Mouse (Mus musculus): Measurements from ENCODE around the gene Sap30bp. TPM values are rescaled to one million over a fixed set of nuclear protein-coding genes. Genes with fewer than 3 reads are reported as not detected.

The Sap30bp gene
- total and polyA plus RNA-seq, 3 experiments: 49.1 to 69.2 TPM; not detected in 1

DNA sequence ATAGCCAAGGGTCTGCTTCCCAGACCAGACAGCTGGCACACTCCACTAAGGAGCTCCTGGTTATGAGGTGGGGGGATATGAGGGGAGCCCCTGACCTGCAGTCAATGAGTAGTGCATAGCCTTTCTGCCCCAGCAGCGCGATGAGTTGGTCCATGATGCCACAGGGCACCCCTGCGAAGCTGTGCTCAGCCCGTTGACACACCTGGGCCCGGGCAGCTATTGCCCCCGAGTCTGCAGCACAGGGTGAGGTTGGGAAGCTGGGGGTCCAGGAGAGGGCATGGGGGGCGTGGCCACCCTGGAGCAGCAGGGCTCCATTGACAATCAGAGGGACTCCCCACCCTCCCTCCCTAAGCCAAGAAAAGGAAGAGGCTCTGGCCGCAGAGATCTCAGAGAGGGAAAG lies 77.1 kb downstream of the Sap30bp start:
- H3K9ac ChIP-seq (ENCODE audit: control insufficient read depth, low read depth, low read length, poor library complexity, severe bottlenecking): no peak overlapping the region
- H3K9me3 ChIP-seq (replicated peaks; ENCODE audit: insufficient read depth, low read length): no peaks in the 10 kb centered on the region
- H3K36me3 ChIP-seq (ENCODE audit: control insufficient read depth in 1 of 2, insufficient read depth in 2 of 2, low read length in 2 of 2): peaks cover 0 to 13% of the 10 kb centered on the region in 2 experiments; a peak in 2 of 4 replicates
- no peak for TF ChIP-seq MYB (IDR thresholded peaks at IDR 0.05; ENCODE audit: low read depth, low read length)
- no peak for TF ChIP-seq RAD21 (IDR thresholded peaks at IDR 0.05; ENCODE audit: low read depth, low read length)
- TF ChIP-seq MAX (IDR thresholded peaks at IDR 0.05; ENCODE audit: low read length): no peak
- TF ChIP-seq TBP (IDR thresholded peaks at IDR 0.05; ENCODE audit: low read depth, low read length): no peak
- no peak for TF ChIP-seq GATA1 (IDR thresholded peaks at IDR 0.05; ENCODE audit: low read depth, low read length)
- TF ChIP-seq USF1 (IDR thresholded peaks at IDR 0.05; ENCODE audit: low read depth, low read length): no peak
- no peak for TF ChIP-seq ZMIZ1 (IDR thresholded peaks at IDR 0.05; ENCODE audit: low read depth, low read length)
- no peak for TF ChIP-seq USF2 (IDR thresholded peaks at IDR 0.05; ENCODE audit: borderline replicate concordance in 1 of 2, insufficient read depth in 1 of 2, low read depth in 1 of 2, low read length in 2 of 2)
- TF ChIP-seq MAFK (IDR thresholded peaks at IDR 0.05; ENCODE audit: borderline replicate concordance, low read depth, low read length): no peak
- no peak for TF ChIP-seq HCFC1 (IDR thresholded peaks at IDR 0.05; ENCODE audit: low read depth, low read length)
- no peak for TF ChIP-seq NRF1 (IDR thresholded peaks at IDR 0.05; ENCODE audit: insufficient read depth, low read depth, low read length, poor library complexity, severe bottlenecking)
- no peak for TF ChIP-seq ELF1 (IDR thresholded peaks at IDR 0.05; ENCODE audit: low read depth, low read length)
- TF ChIP-seq POLR2AphosphoS2 (IDR thresholded peaks at IDR 0.05; ENCODE audit: low read length): no peak
- no peak for TF ChIP-seq TAL1 (IDR thresholded peaks at IDR 0.05; ENCODE audit: low read length)
- TF ChIP-seq BHLHE40 (IDR thresholded peaks at IDR 0.05; ENCODE audit: borderline replicate concordance, low read depth, low read length): no peak
- no peak for TF ChIP-seq KAT2A (conservative IDR thresholded peaks at IDR 0.05; ENCODE audit: low read depth, low read length)
- no peak for TF ChIP-seq E2F4 (IDR thresholded peaks at IDR 0.05; ENCODE audit: borderline replicate concordance, low read depth, low read length)
- no peak for TF ChIP-seq ETS1 (IDR thresholded peaks at IDR 0.05; ENCODE audit: low read depth, low read length)
- no peak for TF ChIP-seq CTCF (IDR thresholded peaks at IDR 0.05 in 2 of 3, conservative IDR thresholded peaks at IDR 0.05 in 1 of 3; ENCODE audit: control insufficient read depth in 1 of 3, insufficient read depth in 1 of 3, low read depth in 2 of 3, low read length in 3 of 3, poor library complexity in 1 of 3, severe bottlenecking in 1 of 3)
- H3K4me3 ChIP-seq (ENCODE audit: control insufficient read depth in 1 of 2, insufficient read depth in 1 of 2, low read depth in 2 of 2, low read length in 2 of 2): no peak overlapping the region
- H3K79me2 ChIP-seq (ENCODE audit: control insufficient read depth, insufficient read depth, low read length, poor library complexity): peaks cover 13% of the 10 kb centered on the region
- H3K27me3 ChIP-seq (ENCODE audit: control insufficient read depth in 1 of 2, insufficient read depth in 2 of 2, low read length in 2 of 2): no peaks in the 10 kb centered on the region
- no peak for DNase-seq (ENCODE audit: low read depth, low spot score)
- H3K4me1 ChIP-seq (ENCODE audit: control insufficient read depth in 1 of 2, insufficient read depth in 2 of 2, low read length in 2 of 2): peaks cover 3 to 19% of the 10 kb centered on the region in 2 experiments; a peak in 3 of 4 replicates
- no peak overlapping the region for H3K27ac ChIP-seq (ENCODE audit: control insufficient read depth, low read depth, low read length)

DNA sequence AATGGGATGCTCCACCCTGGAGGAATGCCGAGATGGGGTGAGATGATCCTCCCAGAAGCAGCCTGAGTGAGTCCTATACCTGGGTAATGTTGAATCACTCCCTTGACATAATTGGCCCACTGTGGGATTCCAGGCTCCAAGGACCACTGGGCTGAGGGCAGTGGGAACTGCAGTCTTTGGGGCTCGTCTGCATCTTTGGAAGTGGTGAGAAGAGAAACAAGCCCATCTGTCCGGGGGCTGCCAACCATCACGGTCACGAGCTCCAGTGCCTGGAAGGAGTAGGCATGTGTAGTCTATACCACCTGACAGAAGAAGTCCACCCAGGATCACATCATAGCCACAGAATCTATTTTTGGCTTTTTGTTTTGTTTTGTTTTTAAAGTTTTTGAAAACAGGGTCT lies 77.9 kb downstream of the Sap30bp start:
- H3K79me2 ChIP-seq (ENCODE audit: control insufficient read depth, insufficient read depth, low read length, poor library complexity): peaks cover 13% of the 10 kb centered on the region
- no peak for TF ChIP-seq TAL1 (IDR thresholded peaks at IDR 0.05; ENCODE audit: low read length)
- TF ChIP-seq TCF12 (IDR thresholded peaks at IDR 0.05; ENCODE audit: low read depth, low read length): no peak
- no peak for TF ChIP-seq USF2 (IDR thresholded peaks at IDR 0.05; ENCODE audit: borderline replicate concordance in 1 of 2, insufficient read depth in 1 of 2, low read depth in 1 of 2, low read length in 2 of 2)
- TF ChIP-seq MYB (IDR thresholded peaks at IDR 0.05; ENCODE audit: low read depth, low read length): no peak
- TF ChIP-seq ZNF384 (IDR thresholded peaks at IDR 0.05; ENCODE audit: low read depth, low read length): no peak
- TF ChIP-seq KAT2A (conservative IDR thresholded peaks at IDR 0.05; ENCODE audit: low read depth, low read length): no peak
- no peak for TF ChIP-seq UBTF (IDR thresholded peaks at IDR 0.05; ENCODE audit: borderline replicate concordance, insufficient read depth, low read depth, low read length)
- TF ChIP-seq NRF1 (IDR thresholded peaks at IDR 0.05; ENCODE audit: insufficient read depth, low read depth, low read length, poor library complexity, severe bottlenecking): no peak
- no peak for TF ChIP-seq TBP (IDR thresholded peaks at IDR 0.05; ENCODE audit: low read depth, low read length)
- no peak for TF ChIP-seq ELF1 (IDR thresholded peaks at IDR 0.05; ENCODE audit: low read depth, low read length)
- peaks cover 3 to 13% of the 10 kb centered on the region in 2 experiments; a peak in 3 of 4 replicates for H3K4me1 ChIP-seq (ENCODE audit: control insufficient read depth in 1 of 2, insufficient read depth in 2 of 2, low read length in 2 of 2)
- peaks cover 0 to 9% of the 10 kb centered on the region in 2 experiments; a peak in 2 of 4 replicates for H3K36me3 ChIP-seq (ENCODE audit: control insufficient read depth in 1 of 2, insufficient read depth in 2 of 2, low read length in 2 of 2)
- no peak overlapping the region; a peak in 1 of 4 replicates for H3K4me3 ChIP-seq (ENCODE audit: control insufficient read depth in 1 of 2, insufficient read depth in 1 of 2, low read depth in 2 of 2, low read length in 2 of 2)
- no peak for DNase-seq (ENCODE audit: low read depth, low spot score)
- H3K9ac ChIP-seq (ENCODE audit: control insufficient read depth, low read depth, low read length, poor library complexity, severe bottlenecking): no peak overlapping the region
- no peaks in the 10 kb centered on the region for H3K27me3 ChIP-seq (ENCODE audit: control insufficient read depth in 1 of 2, insufficient read depth in 2 of 2, low read length in 2 of 2)
- H3K27ac ChIP-seq (ENCODE audit: control insufficient read depth, low read depth, low read length): no peak overlapping the region
- H3K9me3 ChIP-seq (replicated peaks; ENCODE audit: insufficient read depth, low read length): no peaks in the 10 kb centered on the region

All from MEL (cell line).